ENCODE assay signal across 32 mouse cellular contexts in the genomic region with DNA sequence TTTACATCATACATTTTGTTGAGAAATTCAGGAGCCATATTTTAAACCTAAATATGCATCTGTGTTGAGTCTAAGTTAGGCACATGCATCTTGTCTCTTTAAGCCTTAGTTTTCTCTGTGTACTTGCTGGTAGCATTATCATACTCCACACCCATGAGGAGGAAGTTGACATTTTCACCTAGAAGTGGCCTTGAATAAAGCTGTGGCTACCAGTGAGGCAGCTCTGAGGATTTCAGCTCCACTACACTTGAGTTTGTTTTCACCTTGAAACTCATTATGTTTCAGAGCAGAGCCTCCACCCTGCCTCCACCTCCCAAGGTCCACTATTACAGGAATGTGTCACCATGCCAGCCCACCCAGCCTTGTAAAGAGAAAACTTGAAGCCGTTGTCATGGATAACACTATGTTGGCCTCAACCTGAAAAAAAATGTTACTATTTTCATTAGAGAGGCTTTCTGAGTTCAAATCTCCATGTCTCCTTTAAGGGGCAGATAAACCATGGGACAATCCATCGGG. TPM values are rescaled to one million over a fixed set of nuclear protein-coding genes. Genes with fewer than 3 reads are reported as not detected.
DNase-seq lines count a peak whose midpoint lies in the region; ATAC-seq and TF ChIP-seq lines count a peak whose summit lies in the region.
"Had no signal": no experiment of that assay in that cellular context is flagged by ENCODE, and none has a peak within 500 bp of the region (broad histone marks: within the 10 kb centered on the region; RNA-seq: fewer than 3 reads in every experiment).

No protein-coding gene starts in this region.

- no peak for TF ChIP-seq CTCF in kidney, adult 2 months (conservative IDR thresholded peaks at IDR 0.05; ENCODE audit: insufficient read depth, insufficient read length, low read depth, low read length)
- TF ChIP-seq CTCF in spleen, adult 2 months (IDR thresholded peaks at IDR 0.05; ENCODE audit: extremely low read depth, insufficient read depth, insufficient read length, insufficient replicate concordance): no peak
- TF ChIP-seq CTCF in midbrain, postnatal 0 days (IDR thresholded peaks at IDR 0.05): no peak

- no peaks in the 10 kb centered on the region for H3K9me3 ChIP-seq in midbrain, postnatal 0 days (ENCODE audit: low read length)
- H3K9me3 ChIP-seq: embryonic facial prominence, embryonic 13.5 days; forebrain, embryonic 12.5 days; G1E; heart, embryonic 13.5 days; liver, embryonic 15.5 days; midbrain, embryonic 10.5 days; neural tube, embryonic 15.5 days had no signal

- no peak overlapping the region for H3K4me2 ChIP-seq in midbrain, postnatal 0 days (ENCODE audit: low read depth, low read length, poor library complexity, severe bottlenecking)
- H3K4me2 ChIP-seq: embryonic facial prominence, embryonic 13.5 days; forebrain, embryonic 12.5 days; heart, embryonic 13.5 days; liver, embryonic 15.5 days; neural tube, embryonic 15.5 days had no signal

- ATAC-seq in midbrain, postnatal 0 days (ENCODE audit: low FRiP score): no peak
- ATAC-seq: hindbrain, postnatal 0 days; intestine, postnatal 0 days; midbrain, embryonic 16.5 days; Patski had no signal

- H3K4me1 ChIP-seq in kidney, adult 2 months (ENCODE audit: control insufficient read depth, insufficient read depth, low read length): peaks cover 29% of the 10 kb centered on the region
- peaks cover 13% of the 10 kb centered on the region; the same call in 1 of the 2 replicates for H3K4me1 ChIP-seq in spleen, adult 2 months (ENCODE audit: control insufficient read depth, insufficient read depth, insufficient read length)
- H3K4me1 ChIP-seq in midbrain, postnatal 0 days (ENCODE audit: insufficient read depth, low read length): no peaks in the 10 kb centered on the region
- H3K4me1 ChIP-seq: embryonic facial prominence, embryonic 13.5 days; forebrain, embryonic 12.5 days; midbrain, embryonic 10.5 days; neural tube, embryonic 15.5 days had no signal

- H3K9ac ChIP-seq in midbrain, postnatal 0 days (replicated peaks; ENCODE audit: low read length, poor library complexity, severe bottlenecking): no peak overlapping the region
- H3K9ac ChIP-seq: embryonic facial prominence, embryonic 13.5 days; forebrain, embryonic 12.5 days; heart, embryonic 13.5 days; liver, embryonic 15.5 days; neural tube, embryonic 15.5 days had no signal

- H3K27ac ChIP-seq in kidney, adult 2 months (ENCODE audit: insufficient read depth, low read depth, low read length): peak overlapping the region; percentile 94
- H3K27ac ChIP-seq in spleen, adult 2 months (ENCODE audit: insufficient read depth, low read length): peak overlapping the region; percentile 92
- H3K27ac ChIP-seq in midbrain, postnatal 0 days (ENCODE audit: low read depth, low read length): no peak overlapping the region
- H3K27ac ChIP-seq: embryonic facial prominence, embryonic 13.5 days; forebrain, embryonic 12.5 days; heart, adult 2 months; heart, embryonic 13.5 days; hindbrain, postnatal 0 days; left cerebral cortex, adult 2 months; liver, embryonic 15.5 days; midbrain, embryonic 10.5 days; neural tube, embryonic 15.5 days; stomach, postnatal 0 days had no signal

- WGBS in kidney, adult 2 months: 57% methylated on average over 2 of the region's 2 CpGs
- 85% methylated on average over 2 of the region's 2 CpGs for WGBS in spleen, adult 2 months
- 90% methylated on average over 2 of the region's 2 CpGs for WGBS in midbrain, postnatal 0 days

- H3K27me3 ChIP-seq in kidney, adult 2 months (replicated peaks; ENCODE audit: control insufficient read depth, insufficient read depth, low read length): no peaks in the 10 kb centered on the region
- H3K27me3 ChIP-seq in spleen, adult 2 months (ENCODE audit: control insufficient read depth, insufficient read depth, low read length): no peaks in the 10 kb centered on the region
- H3K27me3 ChIP-seq in midbrain, postnatal 0 days (ENCODE audit: insufficient read depth, low read length): no peaks in the 10 kb centered on the region
- H3K27me3 ChIP-seq: CH12.LX; embryonic facial prominence, embryonic 13.5 days; forebrain, embryonic 12.5 days; heart, embryonic 13.5 days; liver, embryonic 15.5 days; neural tube, embryonic 15.5 days; Patski had no signal

- H3K4me3 ChIP-seq in kidney, adult 2 months (ENCODE audit: insufficient read depth, low read depth, low read length): no peak overlapping the region
- no peak overlapping the region for H3K4me3 ChIP-seq in spleen, adult 2 months (ENCODE audit: extremely low read depth, insufficient read depth, insufficient read length)
- no peak overlapping the region for H3K4me3 ChIP-seq in midbrain, postnatal 0 days (ENCODE audit: low read depth, low read length)
- H3K4me3 ChIP-seq: embryonic facial prominence, embryonic 13.5 days; erythroblast, embryonic 14.5 days; forebrain, embryonic 12.5 days; heart, adult 2 months; heart, embryonic 13.5 days; left cerebral cortex, adult 2 months; liver, embryonic 15.5 days; midbrain, embryonic 10.5 days; neural tube, embryonic 15.5 days had no signal

- no peaks in the 10 kb centered on the region for H3K36me3 ChIP-seq in kidney, adult 2 months (ENCODE audit: control insufficient read depth, insufficient read depth, low read length)
- H3K36me3 ChIP-seq in spleen, adult 2 months (ENCODE audit: control insufficient read depth, insufficient read depth, low read length): no peaks in the 10 kb centered on the region
- no peaks in the 10 kb centered on the region for H3K36me3 ChIP-seq in midbrain, postnatal 0 days (ENCODE audit: insufficient read depth, low read length)
- H3K36me3 ChIP-seq: embryonic facial prominence, embryonic 13.5 days; forebrain, embryonic 12.5 days; G1E; heart, embryonic 13.5 days; liver, embryonic 15.5 days; midbrain, embryonic 10.5 days; neural tube, embryonic 15.5 days had no signal

- DNase-seq in kidney, adult 2 months: peak; percentile 55
- DNase-seq in kidney, adult 8-10 months: no peak
- DNase-seq in spleen, adult 2 months (ENCODE audit: low read depth in 1 of 2, low spot score in 2 of 2): peak in 1 of 2 experiments; percentile 40
- no peak for DNase-seq in spleen, adult 12 weeks (ENCODE audit: low spot score)
- DNase-seq in kidney, postnatal 25 days: peak; percentile 32 to 64
- no peak for DNase-seq in midbrain, postnatal 0 days (ENCODE audit: low spot score)
- no peak for DNase-seq in ovary, postnatal 14 days (ENCODE audit: low spot score)
- DNase-seq: cerebellum, adult 2 months; cerebellum, postnatal 36 days; embryo, embryonic 11 days; gastrocnemius, postnatal 36 days; heart, adult 2 months; heart, postnatal 14 days; liver; thymus, adult 2 months; thymus, postnatal 4 days had no signal

- TF ChIP-seq POLR2A in kidney, adult 2 months (IDR thresholded peaks at IDR 0.05; ENCODE audit: low read depth, low read length): no peak
- TF ChIP-seq POLR2A in spleen, adult 2 months (IDR thresholded peaks at IDR 0.05; ENCODE audit: low read depth, low read length): no peak

RNA-seq across cellular contexts. Expression of a gene that starts 26.7 kb away (rescaled TPM):
- 2.7 and 4.8 TPM in 2 replicates for polyA plus RNA-seq in kidney, adult 2 months (2012; rRNA removed)
- 3.4 and 4.6 TPM in 2 replicates for polyA plus RNA-seq in spleen, adult 2 months (2012; rRNA removed)
- total RNA-seq in midbrain, postnatal 0 days (2014; rRNA removed): 0.66 and 0.82 TPM in 2 replicates
- polyA plus RNA-seq in midbrain, postnatal 0 days (2015; fragmentation: Nextera tagmentation; extraction: Ambion mirVana): 1.1 and 1.4 TPM in 2 replicates
- polyA plus RNA-seq: erythroblast, embryonic 14.5 days had no signal

RNA-seq across cellular contexts. Expression of a gene that starts 29.7 kb away (rescaled TPM):
- 125 and 136 TPM in 2 replicates for polyA plus RNA-seq in kidney, adult 2 months (2012; rRNA removed)
- 32.9 and 33.5 TPM in 2 replicates for polyA plus RNA-seq in spleen, adult 2 months (2012; rRNA removed)
- 2.7 and 3.0 TPM in 2 replicates for total RNA-seq in midbrain, postnatal 0 days (2014; rRNA removed)
- 2.8 and 3.4 TPM in 2 replicates for polyA plus RNA-seq in midbrain, postnatal 0 days (2015; fragmentation: Nextera tagmentation; extraction: Ambion mirVana)
- polyA plus RNA-seq: erythroblast, embryonic 14.5 days; forebrain, embryonic 12.5 days; G1E; hindbrain, embryonic 11.5 days had no signal

RNA-seq across cellular contexts. Expression of a gene that starts 32.7 kb away (rescaled TPM):
- 0.52 and 3.2 TPM in 2 replicates for polyA plus RNA-seq in kidney, adult 2 months (2012; rRNA removed)
- polyA plus RNA-seq in spleen, adult 2 months (2012; rRNA removed): 62.7 and 62.8 TPM in 2 replicates
- total RNA-seq in midbrain, postnatal 0 days (2014; rRNA removed): 2.4 and 2.7 TPM in 2 replicates
- 1.3 and 1.9 TPM in 2 replicates for polyA plus RNA-seq in midbrain, postnatal 0 days (2015; fragmentation: Nextera tagmentation; extraction: Ambion mirVana)
- polyA plus RNA-seq: erythroblast, embryonic 14.5 days; Patski had no signal

RNA-seq across cellular contexts. Expression of a gene that starts 38.8 kb away (rescaled TPM):
- polyA plus RNA-seq in kidney, adult 2 months (2012; rRNA removed): 175 and 201 TPM in 2 replicates
- polyA plus RNA-seq in spleen, adult 2 months (2012; rRNA removed): 60.8 and 66.5 TPM in 2 replicates
- 5.3 and 8.6 TPM in 2 replicates for total RNA-seq in midbrain, postnatal 0 days (2014; rRNA removed)
- 5.8 and 6.5 TPM in 2 replicates for polyA plus RNA-seq in midbrain, postnatal 0 days (2015; fragmentation: Nextera tagmentation; extraction: Ambion mirVana)
- total RNA-seq: CH12.LX, G1E had no signal
- polyA plus RNA-seq: G1E, Patski had no signal

Comparison
In these comparisons a context has a peak if more than half of its experiments do, and no peak if none do; other contexts are left out.
1. DNase-seq: peak in kidney, adult 2 months (single experiment) and kidney, postnatal 25 days (2 of 2); none in kidney, adult 8-10 months (0 of 2), spleen, adult 12 weeks (single experiment), midbrain, postnatal 0 days (single experiment) and ovary, postnatal 14 days (single experiment).
2. RNA of a gene that starts 32.7 kb away (polyA plus RNA-seq): 62.7 to 62.8 TPM in spleen, adult 2 months; 0.52 to 3.2 TPM in kidney, adult 2 months and 1.3 to 1.9 TPM in midbrain, postnatal 0 days; every median in the first group is over 10 times any median in the second.